Mouse (Mus musculus): Measurements from ENCODE around the gene Nhej1.

GRCm38 (mm10) chr1:75141486-75142190, 16.6 kb upstream of the Nhej1 start:
- TF ChIP-seq CTCF (IDR thresholded peaks at IDR 0.05; ENCODE audit: extremely low read depth, insufficient read depth, insufficient read length, insufficient replicate concordance) (no peak), POLR2A (IDR thresholded peaks at IDR 0.05; ENCODE audit: low read depth, low read length) (peak; percentile 92)

All from spleen, adult 2 months (tissue).